Mouse (Mus musculus) MEL (cell line): ENCODE data around the gene Prm1. TPM values are rescaled to one million over a fixed set of nuclear protein-coding genes. Genes with fewer than 3 reads are reported as not detected.

Source experiments
- DNase-seq: peaks from one replicate; pipeline ENCODE4 v3.0.0; 2011; ENCODE audit warnings: low read depth, low spot score
- H3K27ac ChIP-seq: 2 replicates; pipeline ENCODE4 v1.5.1; 2012; ENCODE audit warnings: low read depth, mild to moderate bottlenecking, control low read depth, low read length, moderate library complexity; ENCODE audit not compliant: control insufficient read depth
- H3K27me3 ChIP-seq, 2 experiments: fragments of 150-350 bp in 1 of 2; sonication (generic) in 1 of 2; 2 replicates each; pipeline ENCODE4 v1.6.1; 2012; ENCODE audit warnings: low read length in 2 of 2, mild to moderate bottlenecking in 2 of 2, improper control_type of control experiment in 1 of 2, moderate library complexity in 1 of 2; ENCODE audit not compliant: insufficient read depth in 2 of 2, control insufficient read depth in 1 of 2
- H3K36me3 ChIP-seq, 2 experiments: 2 replicates each; pipeline ENCODE4 v1.6.1; 2012 to 2014; ENCODE audit warnings: low read length in 2 of 2, improper control_type of control experiment in 1 of 2, inconsistent platforms in 1 of 2, mild to moderate bottlenecking in 1 of 2; ENCODE audit not compliant: insufficient read depth in 2 of 2, control insufficient read depth in 1 of 2
- H3K4me1 ChIP-seq, 2 experiments: fragments of 150-350 bp in 1 of 2; sonication (generic) in 1 of 2; 2 replicates each; pipeline ENCODE4 v1.6.1; 2012; ENCODE audit warnings: low read length in 2 of 2, improper control_type of control experiment in 1 of 2, mild to moderate bottlenecking in 1 of 2; ENCODE audit not compliant: insufficient read depth in 2 of 2, control insufficient read depth in 1 of 2
- H3K4me3 ChIP-seq, 2 experiments: fragments of 150-350 bp in 1 of 2; sonication (generic) in 1 of 2; 2 replicates each; pipeline ENCODE4 v1.5.1; 2012; ENCODE audit warnings: low read depth in 2 of 2, low read length in 2 of 2, mild to moderate bottlenecking in 2 of 2, moderate library complexity in 2 of 2, control low read depth in 1 of 2, improper control_type of control experiment in 1 of 2; ENCODE audit not compliant: control insufficient read depth in 1 of 2, insufficient read depth in 1 of 2
- H3K79me2 ChIP-seq: 2 replicates; pipeline ENCODE4 v1.6.1; 2012; ENCODE audit warnings: mild to moderate bottlenecking, low read length, moderate library complexity; ENCODE audit not compliant: control insufficient read depth, poor library complexity, insufficient read depth
- H3K9ac ChIP-seq: 2 replicates; pipeline ENCODE4 v1.6.1; 2012; ENCODE audit warnings: low read depth, mild to moderate bottlenecking, control low read depth, low read length, moderate library complexity; ENCODE audit not compliant: control insufficient read depth, poor library complexity, severe bottlenecking
- H3K9me3 ChIP-seq: fragments of 150-350 bp; sonication (generic); replicated peaks from 2 replicates; pipeline ENCODE4 v1.6.1; 2012; ENCODE audit warnings: mild to moderate bottlenecking, low read length, improper control_type of control experiment, moderate library complexity; ENCODE audit not compliant: insufficient read depth
- BHLHE40 ChIP-seq: IDR thresholded peaks from 2 replicates; pipeline ENCODE4 v1.6.1; 2012; ENCODE audit warnings: low read depth, mild to moderate bottlenecking, inconsistent platforms, low read length, improper control_type of control experiment, borderline replicate concordance
- CHD2 ChIP-seq: IDR thresholded peaks from 2 replicates; pipeline ENCODE4 v1.6.1; 2011; ENCODE audit warnings: low read length, improper control_type of control experiment
- CTCF ChIP-seq, 3 experiments: IDR thresholded peaks in 2 of 3; conservative IDR thresholded peaks in 1 of 3; 2 replicates each; pipeline ENCODE4 v1.5.1; 2011 to 2012; ENCODE audit warnings: low read length in 3 of 3, low read depth in 2 of 3, mild to moderate bottlenecking in 2 of 3, improper control_type of control experiment in 1 of 3, inconsistent platforms in 1 of 3, mixed read lengths in 1 of 3, moderate library complexity in 1 of 3; ENCODE audit not compliant: control insufficient read depth in 1 of 3, insufficient read depth in 1 of 3, poor library complexity in 1 of 3, severe bottlenecking in 1 of 3
- E2F4 ChIP-seq: IDR thresholded peaks from 2 replicates; pipeline ENCODE4 v1.6.1; 2011; ENCODE audit warnings: low read depth, low read length, improper control_type of control experiment, borderline replicate concordance
- GABPA ChIP-seq: IDR thresholded peaks from 2 replicates; pipeline ENCODE4 v1.6.1; 2012; ENCODE audit warnings: low read depth, mild to moderate bottlenecking, inconsistent platforms, low read length, improper control_type of control experiment, moderate library complexity
- HCFC1 ChIP-seq: IDR thresholded peaks from 2 replicates; pipeline ENCODE4 v1.6.1; 2012; ENCODE audit warnings: low read depth, mild to moderate bottlenecking, inconsistent platforms, low read length, improper control_type of control experiment, moderate library complexity
- JUND ChIP-seq: IDR thresholded peaks from 2 replicates; pipeline ENCODE4 v1.6.1; 2011; ENCODE audit warnings: low read depth, mild to moderate bottlenecking, improper control_type of control experiment, low read length
- KAT2A ChIP-seq: conservative IDR thresholded peaks from 2 replicates; pipeline ENCODE4 v1.6.1; 2012; ENCODE audit warnings: low read depth, low read length, improper control_type of control experiment, inconsistent platforms
- MAFK ChIP-seq: IDR thresholded peaks from 2 replicates; pipeline ENCODE4 v1.6.1; 2011; ENCODE audit warnings: low read depth, mild to moderate bottlenecking, low read length, improper control_type of control experiment, borderline replicate concordance
- MAX ChIP-seq: IDR thresholded peaks from 2 replicates; pipeline ENCODE4 v1.6.1; 2011; ENCODE audit warnings: low read length, improper control_type of control experiment
- MEF2A ChIP-seq: IDR thresholded peaks from 2 replicates; pipeline ENCODE4 v1.6.1; 2014; ENCODE audit warnings: low read depth, mild to moderate bottlenecking, inconsistent platforms, low read length, improper control_type of control experiment; ENCODE audit not compliant: poor library complexity, insufficient replicate concordance, severe bottlenecking; ENCODE audit errors: extremely low read depth
- MXI1 ChIP-seq: IDR thresholded peaks from 2 replicates; pipeline ENCODE4 v1.6.1; 2011; ENCODE audit warnings: mild to moderate bottlenecking, low read depth, low read length, improper control_type of control experiment
- NRF1 ChIP-seq: IDR thresholded peaks from 2 replicates; pipeline ENCODE4 v1.6.1; 2014; ENCODE audit warnings: low read depth, mild to moderate bottlenecking, inconsistent platforms, low read length, improper control_type of control experiment, moderate library complexity; ENCODE audit not compliant: poor library complexity, insufficient read depth, severe bottlenecking
- RAD21 ChIP-seq: IDR thresholded peaks from 2 replicates; pipeline ENCODE4 v1.6.1; 2011; ENCODE audit warnings: mild to moderate bottlenecking, low read depth, low read length, improper control_type of control experiment
- RCOR1 ChIP-seq: IDR thresholded peaks from 2 replicates; pipeline ENCODE4 v1.6.1; 2012; ENCODE audit warnings: low read depth, mild to moderate bottlenecking, inconsistent platforms, low read length, improper control_type of control experiment
- SIN3A ChIP-seq: IDR thresholded peaks from 2 replicates; pipeline ENCODE4 v1.6.1; 2012; ENCODE audit warnings: low read length, improper control_type of control experiment, inconsistent platforms
- SMC3 ChIP-seq: IDR thresholded peaks from 2 replicates; pipeline ENCODE4 v1.6.1; 2011; ENCODE audit warnings: low read depth, low read length, improper control_type of control experiment
- TBP ChIP-seq: IDR thresholded peaks from 2 replicates; pipeline ENCODE4 v1.8.0; 2011; ENCODE audit warnings: low read depth, low read length, improper control_type of control experiment
- TCF12 ChIP-seq: IDR thresholded peaks from 2 replicates; pipeline ENCODE4 v1.6.1; 2014; ENCODE audit warnings: low read depth, mild to moderate bottlenecking, inconsistent platforms, low read length, improper control_type of control experiment, moderate library complexity
- UBTF ChIP-seq: IDR thresholded peaks from 2 replicates; pipeline ENCODE4 v1.6.1; 2012; ENCODE audit warnings: low read depth, mild to moderate bottlenecking, inconsistent platforms, low read length, improper control_type of control experiment, moderate library complexity, borderline replicate concordance; ENCODE audit not compliant: insufficient read depth
- USF1 ChIP-seq: IDR thresholded peaks from 2 replicates; pipeline ENCODE4 v1.6.1; 2014; ENCODE audit warnings: low read depth, mild to moderate bottlenecking, inconsistent platforms, low read length, improper control_type of control experiment, moderate library complexity
- ZC3H11A ChIP-seq: IDR thresholded peaks from 2 replicates; pipeline ENCODE4 v1.6.1; 2012; ENCODE audit warnings: low read depth, mild to moderate bottlenecking, inconsistent platforms, low read length, improper control_type of control experiment
- ZKSCAN1 ChIP-seq: IDR thresholded peaks from 2 replicates; pipeline ENCODE4 v1.6.1; 2012; ENCODE audit warnings: low read depth, mild to moderate bottlenecking, inconsistent platforms, low read length, improper control_type of control experiment, moderate library complexity
- ZNF384 ChIP-seq: IDR thresholded peaks from 2 replicates; pipeline ENCODE4 v1.6.1; 2012; ENCODE audit warnings: low read depth, mild to moderate bottlenecking, inconsistent platforms, low read length, improper control_type of control experiment
- polyA plus RNA-seq, 2 experiments: library from polyadenylated mRNA; stranded (reverse) in 1 of 2; unstranded in 1 of 2; fragments of >175 nt in 1 of 2; fragments of >200 nt in 1 of 2; gene quantifications; 2 replicates each; pipeline versions ENCODE4 v1.2.1 to v1.2.4; 2012; ENCODE audit warnings: low replicate concordance in 2 of 2, low read depth in 1 of 2; ENCODE audit not compliant: insufficient read length in 2 of 2, insufficient read depth in 1 of 2, missing spikeins in 1 of 2
- total RNA-seq: library from RNA; depleted of rRNA; stranded (reverse); fragments of 300-350 nt; gene quantifications from 2 replicates; pipeline ENCODE4 v1.2.3, GENCODE M21; 2012

The Prm1 gene
- total and polyA plus RNA-seq, 3 experiments: not detected

DNA sequence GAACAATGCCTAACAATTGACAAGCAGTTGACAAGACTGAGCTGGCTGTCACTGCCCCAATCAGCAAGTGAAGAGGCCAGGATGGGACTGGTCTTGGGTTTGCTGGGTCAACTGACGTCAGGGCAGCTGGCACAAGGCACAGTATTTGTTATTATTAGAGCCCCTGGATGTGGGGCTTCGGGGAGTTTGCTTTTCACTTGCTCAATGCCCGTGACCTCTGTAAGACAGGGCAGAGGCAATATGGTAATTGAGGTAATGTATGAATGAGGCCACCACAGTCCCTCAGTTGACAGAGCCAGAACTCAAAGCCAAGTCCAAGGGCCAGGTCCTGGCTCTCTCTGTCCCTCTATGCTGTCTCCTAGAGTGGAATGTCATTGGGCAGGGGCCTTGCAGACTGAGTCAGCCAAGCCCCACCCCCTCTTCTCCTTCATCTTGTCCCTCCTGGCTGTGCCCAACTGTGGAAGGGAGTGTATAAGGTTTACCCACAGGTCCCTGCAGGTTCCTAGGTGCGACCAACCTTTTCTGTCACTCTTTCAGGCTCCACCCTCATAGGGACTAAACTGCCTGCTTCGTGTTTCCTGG, 28.0 kb downstream of the Prm1 start:
- DNase-seq: no peak
- Histone ChIP-seq H3K4me1 (no peaks in the 10 kb centered on the region), H3K9me3 (no peaks in the 10 kb centered on the region), H3K27ac (no peak overlapping the region), H3K9ac (no peak overlapping the region), H3K27me3 (no peaks in the 10 kb centered on the region; a peak in 1 of 4 replicates), H3K4me3 (no peak overlapping the region), H3K36me3 (no peaks in the 10 kb centered on the region), H3K79me2 (no peaks in the 10 kb centered on the region)
- TF ChIP-seq HCFC1: no peak
- no peak for TF ChIP-seq RAD21
- TF ChIP-seq MXI1: no peak
- TF ChIP-seq ZNF384: no peak
- TF ChIP-seq BHLHE40: no peak
- no peak for TF ChIP-seq JUND
- no peak for TF ChIP-seq CTCF (IDR thresholded peaks at IDR 0.05 in 2 of 3, conservative IDR thresholded peaks at IDR 0.05 in 1 of 3; ENCODE audit: control insufficient read depth in 1 of 3, insufficient read depth in 1 of 3, low read depth in 2 of 3, low read length in 3 of 3, poor library complexity in 1 of 3, severe bottlenecking in 1 of 3)
- no peak for TF ChIP-seq CHD2
- TF ChIP-seq NRF1: no peak
- TF ChIP-seq USF1: no peak
- TF ChIP-seq MEF2A: no peak
- TF ChIP-seq ZC3H11A: no peak
- no peak for TF ChIP-seq GABPA
- no peak for TF ChIP-seq SMC3
- no peak for TF ChIP-seq RCOR1
- no peak for TF ChIP-seq KAT2A
- no peak for TF ChIP-seq MAX
- no peak for TF ChIP-seq ZKSCAN1

- DNase-seq: no peak
- H3K4me3 ChIP-seq: no peak overlapping the region
- no peaks in the 10 kb centered on the region for H3K9me3 ChIP-seq
- no peaks in the 10 kb centered on the region for H3K36me3 ChIP-seq
- H3K27ac ChIP-seq: no peak overlapping the region
- TF ChIP-seq SIN3A (no peak), JUND (no peak), TBP (no peak), E2F4 (no peak), TCF12 (no peak), KAT2A (no peak), SMC3 (no peak), MEF2A (no peak), MAFK (no peak), CTCF (IDR thresholded peaks at IDR 0.05 in 2 of 3, conservative IDR thresholded peaks at IDR 0.05 in 1 of 3; ENCODE audit: control insufficient read depth in 1 of 3, insufficient read depth in 1 of 3, low read depth in 2 of 3, low read length in 3 of 3, poor library complexity in 1 of 3, severe bottlenecking in 1 of 3) (no peak), ZNF384 (no peak), UBTF (no peak)
- H3K27me3 ChIP-seq: no peaks in the 10 kb centered on the region; a peak in 1 of 4 replicates
- H3K79me2 ChIP-seq: no peaks in the 10 kb centered on the region
- H3K9ac ChIP-seq: no peak overlapping the region
- H3K4me1 ChIP-seq: no peaks in the 10 kb centered on the region
Observed at GRCm38 (mm10) chr16:10776322-10776721, 29.3 kb downstream of the Prm1 start.
